Mouse (Mus musculus) stomach, embryonic 14.5 days (tissue): ENCODE data around the gene Cps1. TPM values are rescaled to one million over a fixed set of nuclear protein-coding genes. Genes with fewer than 3 reads are reported as not detected.

Experiments used
- ATAC-seq: fragments of 200-750 bp; cut with Nextera tagmentation; 2 replicates; pipeline ENCODE4 v1.8.0; 2017; ENCODE audit warnings: low read depth, moderate TSS enrichment; ENCODE audit not compliant: insufficient number of reproducible peaks, insufficient read depth, low FRiP score
- H3K27ac ChIP-seq: fragments of 300-500 bp; sonication (generic); 2 replicates; pipeline ENCODE4 v1.5.1; 2014; ENCODE audit warnings: mild to moderate bottlenecking, low read length, moderate library complexity, mixed read lengths
- H3K27me3 ChIP-seq: fragments of 300-500 bp; sonication (generic); 2 replicates; pipeline ENCODE4 v1.6.1; 2014; ENCODE audit warnings: low read length, control low read depth, mixed read lengths; ENCODE audit not compliant: control insufficient read depth, insufficient read depth
- H3K36me3 ChIP-seq: fragments of 300-500 bp; sonication (generic); 2 replicates; pipeline ENCODE4 v1.6.1; 2014; ENCODE audit warnings: mild to moderate bottlenecking, control low read depth, low read length, moderate library complexity, mixed read lengths; ENCODE audit not compliant: control insufficient read depth, insufficient read depth
- H3K4me1 ChIP-seq: fragments of 300-500 bp; sonication (generic); 2 replicates; pipeline ENCODE4 v1.6.1; 2014; ENCODE audit warnings: low read length, control low read depth, mixed read lengths; ENCODE audit not compliant: control insufficient read depth, insufficient read depth
- H3K4me2 ChIP-seq: fragments of 300-500 bp; sonication (generic); replicated peaks from 2 replicates; pipeline ENCODE4 v1.6.1; 2014; ENCODE audit warnings: low read depth, low read length, control low read depth
- H3K4me3 ChIP-seq: fragments of 300-500 bp; sonication (generic); 2 replicates; pipeline ENCODE4 v1.5.1; 2014; ENCODE audit warnings: low read depth, low read length, control low read depth
- H3K9ac ChIP-seq: fragments of 300-500 bp; sonication (generic); replicated peaks from 2 replicates; pipeline ENCODE4 v1.6.1; 2014; ENCODE audit warnings: low read depth, mild to moderate bottlenecking, control low read depth, low read length, moderate library complexity, mixed read lengths
- H3K9me3 ChIP-seq: fragments of 300-500 bp; sonication (generic); 2 replicates; pipeline ENCODE4 v1.6.1; 2016; ENCODE audit warnings: low read depth, low read length, control low read depth; ENCODE audit not compliant: control insufficient read depth
- WGBS: fragments of 180-500 bp; shearing (Covaris S2); extraction: QIAGEN DNeasy Blood & Tissue Kit; methylation state at CpG from one replicate; pipeline ENCODE4 v1.1.7; 2014; 5-methylcytosine and 5-hydroxymethylcytosine counted together
- polyA plus RNA-seq: library from polyadenylated mRNA; unstranded; fragments of >200 nt; fragmentation: Nextera tagmentation; extraction: Ambion mirVana; gene quantifications from 2 replicates; pipeline ENCODE4 v1.2.1, GENCODE M21; 2014

The Cps1 gene
- polyA plus RNA-seq, 1 experiment from 2014 or later, result 0.49 TPM

GRCm38 (mm10) chr1:67113343-67114030, 9.3 kb upstream of the Cps1 start:
- no peak for ATAC-seq
- Histone ChIP-seq H3K9me3 (no peaks in the 10 kb centered on the region), H3K9ac (no peak overlapping the region), H3K4me1 (no peaks in the 10 kb centered on the region), H3K4me3 (no peak overlapping the region), H3K27ac (no peak overlapping the region), H3K4me2 (no peak overlapping the region), H3K36me3 (no peaks in the 10 kb centered on the region), H3K27me3 (no peaks in the 10 kb centered on the region)
- WGBS, result 41% methylated on average over 7 of the region's 7 CpGs

- Histone ChIP-seq H3K4me1 (no peaks in the 10 kb centered on the region), H3K27me3 (no peaks in the 10 kb centered on the region), H3K9me3 (no peaks in the 10 kb centered on the region), H3K9ac (no peak overlapping the region), H3K4me2 (no peak overlapping the region), H3K4me3 (no peak overlapping the region), H3K36me3 (no peaks in the 10 kb centered on the region), H3K27ac (no peak overlapping the region)
- whole genome bisulfite sequencing, result 77% methylated on average over 8 of the region's 8 CpGs
- ATAC-seq, result no peak
Measured at GRCm38 (mm10) chr1:67116571-67116970, 6.3 kb upstream of the Cps1 start.

- no peaks in the 10 kb centered on the region for H3K27me3 ChIP-seq
- H3K4me1 ChIP-seq, result no peaks in the 10 kb centered on the region
- no peak overlapping the region for H3K9ac ChIP-seq
- H3K36me3 ChIP-seq, result no peaks in the 10 kb centered on the region
- ATAC-seq, result no peak
- H3K4me3 ChIP-seq, result no peak overlapping the region
- H3K4me2 ChIP-seq, result no peak overlapping the region
- H3K27ac ChIP-seq, result no peak overlapping the region
- WGBS, result 86% methylated on average over 6 of the region's 6 CpGs
- H3K9me3 ChIP-seq, result no peaks in the 10 kb centered on the region
Measured at GRCm38 (mm10) chr1:67117778-67118177, 5.0 kb upstream of the Cps1 start.

- no peak for ATAC-seq
- Histone ChIP-seq H3K9ac (no peak overlapping the region), H3K9me3 (no peaks in the 10 kb centered on the region), H3K4me3 (no peak overlapping the region), H3K4me2 (no peak overlapping the region), H3K4me1 (no peaks in the 10 kb centered on the region), H3K36me3 (no peaks in the 10 kb centered on the region), H3K27ac (no peak overlapping the region), H3K27me3 (no peaks in the 10 kb centered on the region)
- WGBS, result 64% methylated on average over 2 of the region's 2 CpGs
Measured at GRCm38 (mm10) chr1:67125433-67125832, 2.6 kb downstream of the Cps1 start.

- H3K36me3 ChIP-seq, result no peaks in the 10 kb centered on the region
- H3K4me3 ChIP-seq, result no peak overlapping the region
- no peak overlapping the region for H3K4me2 ChIP-seq
- no peaks in the 10 kb centered on the region for H3K27me3 ChIP-seq
- H3K9ac ChIP-seq, result no peak overlapping the region
- H3K27ac ChIP-seq, result no peak overlapping the region
- H3K4me1 ChIP-seq, result no peaks in the 10 kb centered on the region
- no peaks in the 10 kb centered on the region for H3K9me3 ChIP-seq
- 4% methylated on average over 8 of the region's 8 CpGs for WGBS
- no peak for ATAC-seq
Measured at GRCm38 (mm10) chr1:67143939-67144338, 21.1 kb downstream of the Cps1 start.

- ATAC-seq, result no peak
- Histone ChIP-seq H3K4me2 (no peak overlapping the region), H3K4me1 (no peaks in the 10 kb centered on the region), H3K9ac (no peak overlapping the region), H3K27ac (no peak overlapping the region), H3K9me3 (peaks cover 3% of the 10 kb centered on the region; the same call in 1 of the 2 replicates), H3K4me3 (no peak overlapping the region), H3K36me3 (no peaks in the 10 kb centered on the region), H3K27me3 (no peaks in the 10 kb centered on the region)
- WGBS, result 60% methylated on average over 3 of the region's 3 CpGs
Measured at GRCm38 (mm10) chr1:67151246-67151645, 28.4 kb downstream of the Cps1 start.

GRCm38 (mm10) chr1:67167283-67167682, 44.5 kb downstream of the Cps1 start:
- ATAC-seq, result no peak

GRCm38 (mm10) chr1:67181165-67181564, 58.3 kb downstream of the Cps1 start:
- no peak for ATAC-seq
- no peaks in the 10 kb centered on the region for H3K9me3 ChIP-seq

More at GRCm38 (mm10) chr1:67167283-67167682, 44.5 kb downstream of the Cps1 start:
- Histone ChIP-seq H3K9me3 (no peaks in the 10 kb centered on the region), H3K9ac (no peak overlapping the region), H3K4me2 (no peak overlapping the region), H3K27me3 (no peaks in the 10 kb centered on the region), H3K4me1 (no peaks in the 10 kb centered on the region), H3K27ac (no peak overlapping the region), H3K36me3 (no peaks in the 10 kb centered on the region), H3K4me3 (no peak overlapping the region)
- WGBS, result 79% methylated on average over 4 of the region's 4 CpGs

GRCm38 (mm10) chr1:67182201-67182600, 59.4 kb downstream of the Cps1 start:
- H3K36me3 ChIP-seq, result no peaks in the 10 kb centered on the region
- H3K4me2 ChIP-seq, result no peak overlapping the region
- 0 out of 2 replicates have a peak, but pooled peaks cover 2% of the 10 kb centered on the region for H3K4me1 ChIP-seq
- 49% methylated on average over 7 of the region's 7 CpGs for WGBS
- no peaks in the 10 kb centered on the region for H3K27me3 ChIP-seq
- no peak overlapping the region for H3K27ac ChIP-seq
- H3K9ac ChIP-seq, result no peak overlapping the region
- no peak for ATAC-seq
- no peak overlapping the region for H3K4me3 ChIP-seq
- H3K9me3 ChIP-seq, result no peaks in the 10 kb centered on the region

More at GRCm38 (mm10) chr1:67181165-67181564, 58.3 kb downstream of the Cps1 start:
- Histone ChIP-seq H3K36me3 (no peaks in the 10 kb centered on the region), H3K27me3 (no peaks in the 10 kb centered on the region), H3K4me3 (no peak overlapping the region), H3K9ac (no peak overlapping the region), H3K27ac (no peak overlapping the region), H3K4me1 (0 out of 2 replicates have a peak, but pooled peaks cover 2% of the 10 kb centered on the region), H3K4me2 (no peak overlapping the region)
- 6% methylated on average over 7 of the region's 7 CpGs for WGBS
